Mouse (Mus musculus): ENCODE data around the gene 1700006A11Rik. TPM values are rescaled to one million over a fixed set of nuclear protein-coding genes. Genes with fewer than 3 reads are reported as not detected.

Gene 1700006A11Rik
- polyA plus RNA-seq, 1 experiment from 2014 or later, result not detected

Other genes starting within 250 kb of the 1700006A11Rik start
- 47.0 and 48.2 TPM in 2 replicates for gene Tram1l1, start 105.2 kb downstream of the 1700006A11Rik start, polyA plus RNA-seq (2015; fragmentation: Nextera tagmentation; extraction: Ambion mirVana)
- not detected in 2 replicates for gene 1700003H04Rik, start 155.1 kb upstream of the 1700006A11Rik start, polyA plus RNA-seq (2015; fragmentation: Nextera tagmentation; extraction: Ambion mirVana)

Measured in hindbrain, embryonic 16.5 days (tissue).